Mouse (Mus musculus): ENCODE data around the gene Tmem260. TPM values are rescaled to one million over a fixed set of nuclear protein-coding genes. Genes with fewer than 3 reads are reported as not detected.
A peak's percentile ranks its signal among the peaks of the same experiment; 100 is the strongest.
"Not testable (repeated sequence)": the region's sequence is repeated elsewhere in the genome, so short reads cannot be mapped to it uniquely, and the experiment has no call there.

Gene Tmem260
- polyA plus RNA-seq, 1 experiment from 2014 or later, result 19.7 TPM

- H3K9ac ChIP-seq (ENCODE audit: low read depth, low read length), result no peak overlapping the region
- 92% methylated on average over 10 of the region's 10 CpGs for WGBS
- no peaks in the 10 kb centered on the region for H3K27me3 ChIP-seq (ENCODE audit: control insufficient read depth, insufficient read depth, low read depth, low read length)
- no peaks in the 10 kb centered on the region for H3K4me1 ChIP-seq (ENCODE audit: control insufficient read depth, insufficient read depth, low read length)
- no peaks in the 10 kb centered on the region for H3K36me3 ChIP-seq (ENCODE audit: control insufficient read depth, insufficient read depth, low read length)
- H3K27ac ChIP-seq (ENCODE audit: low read length), result no peak overlapping the region
- H3K4me2 ChIP-seq (ENCODE audit: low read length), result no peak overlapping the region
- H3K9me3 ChIP-seq (replicated peaks; ENCODE audit: control insufficient read depth, low read length, poor library complexity, severe bottlenecking), result no peaks in the 10 kb centered on the region
- H3K4me3 ChIP-seq (ENCODE audit: low read depth, low read length), result no peak overlapping the region
- ATAC-seq, result no peak
Observed at GRCm38 (mm10) chr14:48470742-48471487, 25.0 kb downstream of the Tmem260 start.

GRCm38 (mm10) chr14:48472179-48472578 lies 26.3 kb downstream of the Tmem260 start:
- Histone ChIP-seq H3K4me3 (ENCODE audit: low read depth, low read length) (no peak overlapping the region), H3K9ac (ENCODE audit: low read depth, low read length) (no peak overlapping the region), H3K36me3 (ENCODE audit: control insufficient read depth, insufficient read depth, low read length) (no peaks in the 10 kb centered on the region), H3K4me2 (ENCODE audit: low read length) (no peak overlapping the region), H3K27me3 (ENCODE audit: control insufficient read depth, insufficient read depth, low read depth, low read length) (no peaks in the 10 kb centered on the region), H3K4me1 (ENCODE audit: control insufficient read depth, insufficient read depth, low read length) (no peaks in the 10 kb centered on the region), H3K27ac (ENCODE audit: low read length) (no peak overlapping the region), H3K9me3 (replicated peaks; ENCODE audit: control insufficient read depth, low read length, poor library complexity, severe bottlenecking) (no peaks in the 10 kb centered on the region)
- 75% methylated on average over 9 of the region's 9 CpGs for WGBS
- no peak for ATAC-seq

- Histone ChIP-seq H3K27ac (ENCODE audit: low read length) (no peak overlapping the region), H3K4me2 (ENCODE audit: low read length) (no peak overlapping the region), H3K4me3 (ENCODE audit: low read depth, low read length) (no peak overlapping the region), H3K9ac (ENCODE audit: low read depth, low read length) (no peak overlapping the region), H3K27me3 (ENCODE audit: control insufficient read depth, insufficient read depth, low read depth, low read length) (no peaks in the 10 kb centered on the region), H3K4me1 (ENCODE audit: control insufficient read depth, insufficient read depth, low read length) (no peaks in the 10 kb centered on the region), H3K9me3 (replicated peaks; ENCODE audit: control insufficient read depth, low read length, poor library complexity, severe bottlenecking) (no peaks in the 10 kb centered on the region), H3K36me3 (ENCODE audit: control insufficient read depth, insufficient read depth, low read length) (peaks cover 6% of the 10 kb centered on the region; the same call in 1 of the 2 replicates)
- no peak for ATAC-seq
- 88% methylated on average over 1 of the region's 1 CpGs for WGBS
Observed at GRCm38 (mm10) chr14:48475370-48475769, 29.4 kb downstream of the Tmem260 start.

GRCm38 (mm10) chr14:48475834-48476233 lies 29.9 kb downstream of the Tmem260 start:
- H3K4me3 ChIP-seq (ENCODE audit: low read depth, low read length); H3K4me1 ChIP-seq (ENCODE audit: control insufficient read depth, insufficient read depth, low read length); H3K9me3 ChIP-seq (replicated peaks; ENCODE audit: control insufficient read depth, low read length, poor library complexity, severe bottlenecking); ATAC-seq; H3K27me3 ChIP-seq (ENCODE audit: control insufficient read depth, insufficient read depth, low read depth, low read length); H3K4me2 ChIP-seq (ENCODE audit: low read length); H3K9ac ChIP-seq (ENCODE audit: low read depth, low read length); H3K27ac ChIP-seq (ENCODE audit: low read length); H3K36me3 ChIP-seq (ENCODE audit: control insufficient read depth, insufficient read depth, low read length): not testable (repeated sequence)
- 62% methylated on average over 3 of the region's 3 CpGs for WGBS

GRCm38 (mm10) chr14:48476278-48476677 lies 30.4 kb downstream of the Tmem260 start:
- H3K9ac ChIP-seq (ENCODE audit: low read depth, low read length), result no peak overlapping the region
- WGBS, result 66% methylated on average over 8 of the region's 8 CpGs
- no peaks in the 10 kb centered on the region for H3K9me3 ChIP-seq (replicated peaks; ENCODE audit: control insufficient read depth, low read length, poor library complexity, severe bottlenecking)
- no peak overlapping the region for H3K27ac ChIP-seq (ENCODE audit: low read length)
- H3K36me3 ChIP-seq (ENCODE audit: control insufficient read depth, insufficient read depth, low read length), result peaks cover 6% of the 10 kb centered on the region; the same call in 1 of the 2 replicates
- H3K4me3 ChIP-seq (ENCODE audit: low read depth, low read length), result no peak overlapping the region
- H3K27me3 ChIP-seq (ENCODE audit: control insufficient read depth, insufficient read depth, low read depth, low read length), result no peaks in the 10 kb centered on the region
- H3K4me1 ChIP-seq (ENCODE audit: control insufficient read depth, insufficient read depth, low read length), result no peaks in the 10 kb centered on the region
- ATAC-seq, result no peak
- H3K4me2 ChIP-seq (ENCODE audit: low read length), result no peak overlapping the region

GRCm38 (mm10) chr14:48481591-48481990 lies 35.7 kb downstream of the Tmem260 start:
- 33% methylated on average over 7 of the region's 7 CpGs for WGBS
- Histone ChIP-seq H3K27me3 (ENCODE audit: control insufficient read depth, insufficient read depth, low read depth, low read length) (no peaks in the 10 kb centered on the region), H3K4me1 (ENCODE audit: control insufficient read depth, insufficient read depth, low read length) (no peaks in the 10 kb centered on the region), H3K4me3 (ENCODE audit: low read depth, low read length) (no peak overlapping the region), H3K36me3 (ENCODE audit: control insufficient read depth, insufficient read depth, low read length) (peaks cover 6% of the 10 kb centered on the region; the same call in 1 of the 2 replicates), H3K27ac (ENCODE audit: low read length) (no peak overlapping the region), H3K4me2 (ENCODE audit: low read length) (no peak overlapping the region), H3K9ac (ENCODE audit: low read depth, low read length) (no peak overlapping the region), H3K9me3 (replicated peaks; ENCODE audit: control insufficient read depth, low read length, poor library complexity, severe bottlenecking) (no peaks in the 10 kb centered on the region)
- ATAC-seq, result 0 out of 2 replicates have a peak, but pooled peaks have one; percentile 32

- no peak overlapping the region for H3K9ac ChIP-seq (ENCODE audit: low read depth, low read length)
- H3K27ac ChIP-seq (ENCODE audit: low read length), result no peak overlapping the region
- H3K4me2 ChIP-seq (ENCODE audit: low read length), result no peak overlapping the region
- peaks cover 9% of the 10 kb centered on the region; the same call in 1 of the 2 replicates for H3K36me3 ChIP-seq (ENCODE audit: control insufficient read depth, insufficient read depth, low read length)
- H3K4me3 ChIP-seq (ENCODE audit: low read depth, low read length), result no peak overlapping the region
- WGBS, result 79% methylated on average over 6 of the region's 6 CpGs
- H3K27me3 ChIP-seq (ENCODE audit: control insufficient read depth, insufficient read depth, low read depth, low read length), result no peaks in the 10 kb centered on the region
- no peaks in the 10 kb centered on the region for H3K4me1 ChIP-seq (ENCODE audit: control insufficient read depth, insufficient read depth, low read length)
- no peak for ATAC-seq
- H3K9me3 ChIP-seq (replicated peaks; ENCODE audit: control insufficient read depth, low read length, poor library complexity, severe bottlenecking), result no peaks in the 10 kb centered on the region
Observed at GRCm38 (mm10) chr14:48482762-48483161, 36.8 kb downstream of the Tmem260 start.

- Histone ChIP-seq H3K4me3 (ENCODE audit: low read depth, low read length) (no peak overlapping the region), H3K9ac (ENCODE audit: low read depth, low read length) (no peak overlapping the region), H3K4me1 (ENCODE audit: control insufficient read depth, insufficient read depth, low read length) (no peaks in the 10 kb centered on the region), H3K9me3 (replicated peaks; ENCODE audit: control insufficient read depth, low read length, poor library complexity, severe bottlenecking) (no peaks in the 10 kb centered on the region), H3K4me2 (ENCODE audit: low read length) (no peak overlapping the region), H3K27me3 (ENCODE audit: control insufficient read depth, insufficient read depth, low read depth, low read length) (no peaks in the 10 kb centered on the region), H3K27ac (ENCODE audit: low read length) (no peak overlapping the region), H3K36me3 (ENCODE audit: control insufficient read depth, insufficient read depth, low read length) (peaks cover 6% of the 10 kb centered on the region; the same call in 1 of the 2 replicates)
- ATAC-seq, result no peak
- 22% methylated on average over 4 of the region's 4 CpGs for WGBS
Observed at GRCm38 (mm10) chr14:48493896-48494295, 48.0 kb downstream of the Tmem260 start.

- 0 out of 2 replicates have a peak, but pooled peaks have one; percentile 11 for ATAC-seq
- 88% methylated on average over 7 of the region's 7 CpGs for WGBS
- Histone ChIP-seq H3K9me3 (replicated peaks; ENCODE audit: control insufficient read depth, low read length, poor library complexity, severe bottlenecking) (no peaks in the 10 kb centered on the region), H3K4me1 (ENCODE audit: control insufficient read depth, insufficient read depth, low read length) (no peaks in the 10 kb centered on the region), H3K27ac (ENCODE audit: low read length) (no peak overlapping the region), H3K9ac (ENCODE audit: low read depth, low read length) (no peak overlapping the region), H3K36me3 (ENCODE audit: control insufficient read depth, insufficient read depth, low read length) (no peaks in the 10 kb centered on the region; the same call in 1 of the 2 replicates), H3K27me3 (ENCODE audit: control insufficient read depth, insufficient read depth, low read depth, low read length) (0 out of 2 replicates have a peak, but pooled peaks cover 3% of the 10 kb centered on the region), H3K4me3 (ENCODE audit: low read depth, low read length) (no peak overlapping the region), H3K4me2 (ENCODE audit: low read length) (no peak overlapping the region)
Observed at GRCm38 (mm10) chr14:48502573-48502972, 56.6 kb downstream of the Tmem260 start.
